Mouse (Mus musculus): ENCODE measurements around the gene Fli1. TPM values are rescaled to one million over a fixed set of nuclear protein-coding genes. Genes with fewer than 3 reads are reported as not detected.

The Fli1 gene
- polyA plus RNA-seq, 1 experiment from 2014 or later, result 9.1 TPM

DNA sequence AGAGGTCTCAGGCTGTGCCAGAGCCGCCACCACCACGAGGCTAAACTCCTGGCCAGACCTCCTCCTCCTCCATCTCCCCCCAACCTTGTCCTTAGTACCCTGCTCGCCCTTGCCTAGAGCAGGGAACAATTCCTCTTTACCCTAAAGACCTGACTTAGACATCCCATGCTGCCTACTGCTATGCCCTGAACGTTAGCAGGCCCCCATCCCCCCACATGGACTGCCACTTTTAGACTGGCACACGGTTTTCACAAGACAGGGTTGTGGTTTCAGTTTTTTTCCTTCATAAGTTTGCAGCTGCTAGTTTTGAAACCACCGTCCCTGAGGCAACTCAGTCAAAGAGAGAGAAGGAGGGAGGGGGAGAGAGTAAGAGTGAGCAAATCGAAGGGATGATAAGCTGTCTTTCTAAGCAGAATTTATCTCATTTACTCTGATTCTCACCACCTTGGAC lies 32.9 kb downstream of the Fli1 start:
- Histone ChIP-seq H3K4me1 (replicated peaks) (peaks cover 50% of the 10 kb centered on the region), H3K27ac (replicated peaks) (peak overlapping the region; percentile 55), H3K27me3 (0 out of 2 replicates have a peak, but pooled peaks cover 4% of the 10 kb centered on the region), H3K4me2 (peak overlapping the region; percentile 33), H3K9me3 (replicated peaks) (no peaks in the 10 kb centered on the region), H3K4me3 (replicated peaks) (no peak overlapping the region), H3K9ac (no peak overlapping the region), H3K36me3 (replicated peaks) (no peaks in the 10 kb centered on the region)
- 14% methylated on average over 7 of the region's 7 CpGs for WGBS (ENCODE audit: insufficient replicate concordance)
- ATAC-seq (ENCODE audit: insufficient read depth), result 0 out of 2 replicates have a peak, but pooled peaks have one; percentile 35

DNA sequence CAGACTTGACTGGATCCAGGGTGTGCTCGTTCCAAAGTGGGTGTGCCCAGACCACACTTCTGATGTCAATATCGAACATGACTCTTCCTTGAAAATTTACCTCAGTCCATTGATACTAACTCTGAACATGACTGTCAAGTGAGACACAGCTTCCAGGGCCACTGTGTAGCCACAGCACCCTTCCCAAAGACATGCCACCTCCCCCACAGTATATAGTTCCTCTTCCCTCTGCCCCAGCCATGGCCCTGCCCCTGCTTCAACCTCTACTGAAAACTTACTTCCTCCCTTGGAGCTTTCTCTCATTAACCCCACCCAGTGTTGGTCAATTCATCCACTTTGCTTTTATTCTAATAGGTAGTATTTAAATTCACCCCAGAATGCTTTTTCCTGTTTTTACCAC lies 34.0 kb downstream of the Fli1 start:
- 6% methylated on average over 2 of the region's 2 CpGs for WGBS (ENCODE audit: insufficient replicate concordance)
- Histone ChIP-seq H3K4me2 (no peak overlapping the region), H3K27ac (replicated peaks) (peak overlapping the region; percentile 55), H3K9me3 (replicated peaks) (no peaks in the 10 kb centered on the region), H3K9ac (no peak overlapping the region), H3K27me3 (peaks cover 8% of the 10 kb centered on the region; the same call in 1 of the 2 replicates), H3K4me3 (replicated peaks) (no peak overlapping the region), H3K36me3 (replicated peaks) (no peaks in the 10 kb centered on the region), H3K4me1 (replicated peaks) (peaks cover 42% of the 10 kb centered on the region)
- ATAC-seq (ENCODE audit: insufficient read depth), result peak; percentile 46; the same call in 1 of the 2 replicates

DNA sequence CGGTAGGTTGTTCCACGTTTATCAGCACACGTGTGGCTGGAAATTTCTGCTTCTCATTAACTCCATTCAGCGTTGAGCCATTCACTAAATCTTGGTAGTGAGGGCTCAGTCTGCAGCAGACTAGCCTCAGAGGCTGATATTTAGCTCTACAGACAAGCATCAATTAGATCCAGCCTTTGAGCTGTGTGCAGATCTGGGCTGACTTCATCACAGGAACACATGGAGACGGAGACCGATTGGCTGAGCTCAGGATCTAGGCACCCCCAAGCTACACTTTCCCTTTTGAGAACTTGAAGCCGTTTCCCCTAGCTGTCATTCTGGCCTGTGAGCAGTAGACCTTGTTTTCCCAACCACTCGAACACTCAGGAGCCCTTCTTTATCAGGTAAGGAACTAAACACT lies 34.5 kb downstream of the Fli1 start:
- H3K9me3 ChIP-seq (replicated peaks), result no peaks in the 10 kb centered on the region
- 47% methylated on average over 8 of the region's 8 CpGs for WGBS (ENCODE audit: insufficient replicate concordance)
- peaks cover 45% of the 10 kb centered on the region for H3K4me1 ChIP-seq (replicated peaks)
- no peak for ATAC-seq (ENCODE audit: insufficient read depth)
- no peak overlapping the region for H3K9ac ChIP-seq
- H3K4me3 ChIP-seq (replicated peaks), result no peak overlapping the region
- H3K36me3 ChIP-seq (replicated peaks), result no peaks in the 10 kb centered on the region
- H3K4me2 ChIP-seq, result peak overlapping the region; percentile 9; the same call in 1 of the 2 replicates
- peak overlapping the region; percentile 54 for H3K27ac ChIP-seq (replicated peaks)
- H3K27me3 ChIP-seq, result peaks cover 9% of the 10 kb centered on the region; the same call in 1 of the 2 replicates

DNA sequence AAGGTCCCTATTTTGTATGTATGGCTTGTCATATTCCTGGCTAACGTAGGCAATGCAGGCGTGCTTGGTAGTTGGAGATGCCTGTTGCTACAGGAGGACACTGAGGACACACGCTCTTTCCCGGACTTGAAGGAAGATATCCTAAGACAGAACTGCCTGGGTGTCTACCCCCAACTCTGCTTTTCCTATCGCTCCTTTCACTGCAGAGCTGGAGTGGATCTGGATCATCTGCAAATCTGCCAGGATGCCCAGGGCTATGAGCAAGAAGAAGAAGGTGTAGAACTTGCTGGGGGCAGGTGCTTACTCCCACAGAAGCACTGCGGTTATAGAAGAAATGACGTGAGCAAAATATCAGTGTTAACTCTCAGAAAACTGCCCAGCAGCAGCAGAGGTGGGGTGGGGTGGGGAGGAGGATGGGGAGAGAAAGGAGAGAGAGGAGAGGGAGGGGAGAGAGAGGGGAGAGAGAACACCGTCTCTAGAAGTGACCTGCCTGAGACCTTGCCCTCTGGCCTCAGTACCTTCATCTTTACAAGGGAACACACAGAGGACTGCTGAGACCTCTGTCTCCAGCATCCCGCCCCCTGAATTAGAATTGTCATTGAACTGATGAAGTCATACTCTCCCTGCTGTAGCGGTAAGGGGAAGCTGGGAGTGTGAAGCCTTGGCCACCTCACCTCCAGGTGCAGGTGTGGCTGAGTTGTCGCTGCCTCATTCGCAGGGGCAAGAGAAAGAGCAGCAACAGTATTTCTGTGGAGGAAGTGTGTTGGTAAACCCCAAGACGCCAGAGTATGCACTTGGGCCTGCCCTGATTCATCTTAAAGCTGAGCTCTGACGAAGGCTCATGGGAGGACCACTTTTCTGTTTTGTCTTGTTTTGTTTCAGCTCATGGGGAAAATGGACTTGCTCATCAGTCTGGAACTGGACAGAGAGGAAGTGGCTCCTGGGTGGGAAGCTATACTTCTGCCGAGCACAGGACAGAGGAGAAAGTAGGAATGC lies 35.5 kb downstream of the Fli1 start:
- WGBS (ENCODE audit: insufficient replicate concordance), result 42% methylated on average over 15 of the region's 15 CpGs

DNA sequence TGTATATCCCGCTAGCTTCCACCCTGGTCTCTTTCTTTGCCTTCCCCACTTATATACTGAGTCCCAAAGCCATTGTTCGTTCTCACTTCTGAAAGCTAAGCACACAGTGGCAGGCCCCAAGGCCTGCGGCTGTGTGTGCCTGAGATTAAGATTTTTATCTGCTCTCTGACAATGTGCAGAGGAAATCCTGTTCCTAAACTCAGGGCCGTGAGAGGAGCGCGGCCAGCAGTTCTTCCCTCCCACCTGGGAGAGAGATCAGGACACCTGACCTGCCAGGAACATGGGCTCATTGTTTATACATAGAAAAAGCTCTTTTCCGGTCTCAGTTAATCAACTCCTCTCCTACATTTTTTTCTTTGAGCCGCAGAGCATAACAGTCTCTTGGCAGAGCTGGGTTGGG lies 36.5 kb downstream of the Fli1 start:
- ATAC-seq (ENCODE audit: insufficient read depth), result no peak
- H3K4me1 ChIP-seq (replicated peaks), result peaks cover 43% of the 10 kb centered on the region
- H3K27me3 ChIP-seq, result peaks cover 9% of the 10 kb centered on the region; the same call in 1 of the 2 replicates
- H3K36me3 ChIP-seq (replicated peaks), result no peaks in the 10 kb centered on the region
- no peak overlapping the region for H3K4me2 ChIP-seq
- no peak overlapping the region for H3K4me3 ChIP-seq (replicated peaks)
- H3K9ac ChIP-seq, result no peak overlapping the region
- WGBS (ENCODE audit: insufficient replicate concordance), result 5% methylated on average over 8 of the region's 8 CpGs
- H3K9me3 ChIP-seq (replicated peaks), result no peaks in the 10 kb centered on the region
- no peak overlapping the region for H3K27ac ChIP-seq (replicated peaks)

More for the DNA sequence above, 35.5 kb downstream of the Fli1 start:
- Histone ChIP-seq H3K4me3 (replicated peaks) (no peak overlapping the region), H3K36me3 (replicated peaks) (no peaks in the 10 kb centered on the region), H3K9me3 (replicated peaks) (no peaks in the 10 kb centered on the region), H3K27ac (replicated peaks) (peak overlapping the region; percentile 54), H3K9ac (no peak overlapping the region), H3K4me1 (replicated peaks) (peaks cover 45% of the 10 kb centered on the region), H3K4me2 (no peak overlapping the region), H3K27me3 (peaks cover 9% of the 10 kb centered on the region; the same call in 1 of the 2 replicates)
- no peak for ATAC-seq (ENCODE audit: insufficient read depth)

DNA sequence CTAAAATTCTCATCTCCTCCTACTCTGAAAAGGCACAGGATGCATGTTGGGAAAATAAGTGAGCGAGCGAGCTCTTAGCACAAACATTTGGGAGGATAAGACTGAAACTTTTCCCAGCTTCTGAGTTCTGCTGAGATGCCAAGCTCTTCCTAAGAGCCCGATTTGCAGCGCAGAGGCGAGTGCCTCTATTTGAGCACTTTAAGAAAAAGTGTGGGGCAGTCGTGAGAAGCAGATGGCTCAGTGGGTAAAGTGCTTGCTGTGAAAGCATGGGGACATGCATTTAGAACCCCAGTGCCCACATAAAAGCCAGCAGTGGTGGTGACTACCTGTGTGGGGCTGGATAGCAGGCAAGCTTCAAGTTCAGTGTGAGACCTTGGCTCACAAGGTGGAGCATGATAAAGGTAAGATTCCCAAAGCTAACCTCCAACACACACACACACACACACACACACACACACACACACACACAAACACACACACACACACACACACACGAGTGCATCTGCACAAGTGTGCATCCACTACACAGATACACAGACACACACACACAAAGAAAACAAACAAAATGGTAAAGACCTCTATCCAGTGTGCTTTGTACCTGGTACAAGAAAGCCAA lies 37.1 kb downstream of the Fli1 start:
- ATAC-seq (ENCODE audit: insufficient read depth), result no peak
- Histone ChIP-seq H3K27me3 (peaks cover 9% of the 10 kb centered on the region; the same call in 1 of the 2 replicates), H3K4me2 (no peak overlapping the region), H3K9ac (no peak overlapping the region), H3K9me3 (replicated peaks) (no peaks in the 10 kb centered on the region), H3K4me3 (replicated peaks) (no peak overlapping the region), H3K36me3 (replicated peaks) (no peaks in the 10 kb centered on the region), H3K4me1 (replicated peaks) (peaks cover 41% of the 10 kb centered on the region), H3K27ac (replicated peaks) (no peak overlapping the region)
- 61% methylated on average over 7 of the region's 7 CpGs for WGBS (ENCODE audit: insufficient replicate concordance)

DNA sequence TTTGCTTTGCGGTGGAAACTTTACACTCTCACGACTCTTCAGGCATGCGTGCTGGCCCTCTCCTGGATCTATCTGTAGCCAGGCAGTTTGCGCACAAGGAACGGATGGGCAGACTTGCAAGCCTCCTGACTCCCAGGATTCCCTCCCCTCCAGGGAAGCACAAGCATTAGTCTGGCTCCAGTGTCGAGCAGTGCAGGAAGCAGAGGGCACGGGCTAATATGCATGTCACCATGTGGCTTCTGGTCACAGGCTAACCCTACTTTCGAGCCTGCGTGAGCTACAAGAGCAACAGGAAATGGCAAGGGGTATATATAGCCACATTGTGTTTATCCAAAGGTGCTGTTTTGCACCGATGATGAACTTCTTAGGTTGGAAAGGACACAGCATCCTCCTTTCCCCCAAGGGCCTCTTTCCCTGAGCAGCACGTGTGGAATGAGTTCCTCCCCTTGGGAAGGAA lies 38.6 kb downstream of the Fli1 start:
- 39% methylated on average over 11 of the region's 11 CpGs for WGBS (ENCODE audit: insufficient replicate concordance)
- Histone ChIP-seq H3K4me3 (replicated peaks) (no peak overlapping the region), H3K36me3 (replicated peaks) (no peaks in the 10 kb centered on the region), H3K4me1 (replicated peaks) (peaks cover 37% of the 10 kb centered on the region), H3K9ac (no peak overlapping the region), H3K27ac (replicated peaks) (no peak overlapping the region), H3K27me3 (peaks cover 9% of the 10 kb centered on the region; the same call in 1 of the 2 replicates), H3K4me2 (no peak overlapping the region), H3K9me3 (replicated peaks) (no peaks in the 10 kb centered on the region)
- ATAC-seq (ENCODE audit: insufficient read depth), result peak; percentile 40; the same call in 1 of the 2 replicates

DNA sequence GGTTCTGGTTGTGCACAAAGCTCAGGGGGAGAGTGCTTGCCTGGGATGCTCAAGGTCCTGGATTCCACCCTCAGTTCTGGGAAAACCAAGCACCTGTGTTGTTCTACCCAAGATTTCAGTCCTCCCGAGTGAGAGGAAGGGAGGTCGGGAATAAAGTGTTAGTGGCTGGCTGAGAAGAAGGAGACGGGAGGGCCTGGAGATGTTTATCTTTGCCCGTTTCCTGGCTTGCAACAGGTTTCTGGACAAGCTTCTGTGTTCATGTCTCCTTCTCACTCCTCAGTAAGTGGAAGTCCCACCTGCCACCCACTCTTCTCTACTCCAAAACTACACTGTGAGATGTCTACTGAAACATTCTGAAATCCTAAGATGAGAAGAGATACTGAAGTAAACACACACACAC lies 39.2 kb downstream of the Fli1 start:
- Histone ChIP-seq H3K4me2 (no peak overlapping the region), H3K27ac (replicated peaks) (no peak overlapping the region), H3K4me1 (replicated peaks) (peaks cover 36% of the 10 kb centered on the region), H3K9ac (no peak overlapping the region), H3K4me3 (replicated peaks) (no peak overlapping the region), H3K36me3 (replicated peaks) (no peaks in the 10 kb centered on the region), H3K9me3 (replicated peaks) (no peaks in the 10 kb centered on the region), H3K27me3 (peaks cover 9% of the 10 kb centered on the region; the same call in 1 of the 2 replicates)
- 22% methylated on average over 4 of the region's 4 CpGs for WGBS (ENCODE audit: insufficient replicate concordance)
- no peak for ATAC-seq (ENCODE audit: insufficient read depth)

DNA sequence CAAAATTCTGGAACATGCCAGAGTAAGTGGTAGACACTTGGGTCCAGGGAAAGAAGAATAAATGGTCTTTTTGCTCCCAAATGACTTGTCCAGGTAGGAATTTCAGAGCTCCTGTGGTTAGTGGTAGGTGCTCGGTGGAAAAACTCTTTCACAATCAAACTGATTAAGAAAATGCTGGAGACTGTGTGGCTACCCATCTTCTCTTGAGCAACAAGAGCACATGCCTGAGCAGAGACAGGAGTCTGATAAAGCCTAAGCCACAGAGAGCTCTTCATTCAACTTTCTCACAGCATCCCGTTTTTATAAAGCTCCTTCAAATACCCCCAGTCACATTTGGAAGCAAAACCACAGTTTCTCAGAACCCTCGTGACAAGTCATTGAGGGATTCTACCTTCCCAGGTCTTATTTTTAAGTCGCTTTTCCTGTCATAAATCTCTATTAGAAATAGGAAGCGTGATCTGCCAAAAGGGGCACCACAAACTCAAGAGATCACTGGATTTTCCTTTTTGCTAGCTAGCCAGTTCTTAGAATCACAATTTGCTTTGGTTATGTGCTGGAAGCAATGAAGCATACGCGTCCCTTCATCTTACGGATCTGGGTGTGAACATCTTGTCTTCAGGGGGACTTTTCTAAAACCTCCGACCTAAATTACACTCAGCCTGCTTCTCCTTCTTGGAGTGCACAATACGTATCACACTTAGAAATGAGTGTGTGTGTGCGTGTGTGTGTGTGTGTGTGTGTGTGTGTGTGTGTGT lies 40.2 kb downstream of the Fli1 start:
- WGBS (ENCODE audit: insufficient replicate concordance), result 42% methylated on average over 11 of the region's 11 CpGs
- H3K27me3 ChIP-seq, result peaks cover 5% of the 10 kb centered on the region; the same call in 1 of the 2 replicates
- H3K4me1 ChIP-seq (replicated peaks), result peaks cover 26% of the 10 kb centered on the region
- no peak overlapping the region for H3K4me3 ChIP-seq (replicated peaks)
- no peaks in the 10 kb centered on the region for H3K9me3 ChIP-seq (replicated peaks)
- ATAC-seq (ENCODE audit: insufficient read depth), result no peak
- no peak overlapping the region for H3K27ac ChIP-seq (replicated peaks)
- no peaks in the 10 kb centered on the region for H3K36me3 ChIP-seq (replicated peaks)
- no peak overlapping the region for H3K9ac ChIP-seq
- no peak overlapping the region for H3K4me2 ChIP-seq

DNA sequence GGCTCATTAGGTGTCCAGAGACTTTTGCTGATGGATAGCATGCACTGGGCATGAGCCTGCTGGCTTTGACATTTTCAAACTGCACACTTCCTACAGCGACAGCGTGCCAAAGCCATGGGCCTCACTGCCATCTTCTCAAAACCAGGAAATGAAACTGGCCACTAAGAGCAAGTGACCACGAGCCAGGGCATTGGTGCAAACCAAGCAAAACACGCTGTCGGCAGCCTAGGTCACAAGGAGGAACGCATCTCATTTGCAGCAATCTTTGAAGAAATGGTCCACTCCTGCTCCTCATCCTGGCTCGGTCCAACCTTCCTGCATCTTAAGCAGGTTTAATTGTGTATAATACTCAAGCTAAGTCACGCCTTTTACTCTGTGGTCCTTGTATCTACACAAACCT lies 41.8 kb downstream of the Fli1 start:
- no peak overlapping the region for H3K4me2 ChIP-seq
- H3K4me1 ChIP-seq (replicated peaks), result peaks cover 18% of the 10 kb centered on the region; the same call in 1 of the 2 replicates
- no peaks in the 10 kb centered on the region for H3K9me3 ChIP-seq (replicated peaks)
- no peak overlapping the region for H3K9ac ChIP-seq
- peaks cover 5% of the 10 kb centered on the region; the same call in 1 of the 2 replicates for H3K27me3 ChIP-seq
- no peak overlapping the region for H3K27ac ChIP-seq (replicated peaks)
- no peaks in the 10 kb centered on the region for H3K36me3 ChIP-seq (replicated peaks)
- ATAC-seq (ENCODE audit: insufficient read depth), result no peak
- no peak overlapping the region for H3K4me3 ChIP-seq (replicated peaks)
- WGBS (ENCODE audit: insufficient replicate concordance), result 53% methylated on average over 8 of the region's 8 CpGs

Data from liver, embryonic 15.5 days (tissue).